Mouse (Mus musculus) liver, embryonic 11.5 days (tissue): ENCODE data around the gene Atp7a. TPM values are rescaled to one million over a fixed set of nuclear protein-coding genes. Genes with fewer than 3 reads are reported as not detected.
A peak's percentile ranks its signal among the peaks of the same experiment; 100 is the strongest.

Source experiments
- ATAC-seq: fragments of 200-750 bp; cut with Nextera tagmentation; replicated peaks from 2 replicates; pipeline ENCODE4 v1.8.0; 2017; ENCODE audit warnings: moderate number of reproducible peaks, mild to moderate bottlenecking, moderate TSS enrichment, moderate library complexity; ENCODE audit not compliant: low FRiP score
- DNase-seq: peaks from one replicate; pipeline ENCODE4 v3.0.0-alpha.2; 2017; ENCODE audit warnings: low spot score
- H3K27ac ChIP-seq: fragments of 300-500 bp; sonication (generic); 2 replicates; pipeline ENCODE4 v1.5.1; 2014; ENCODE audit warnings: mild to moderate bottlenecking, low read depth, low read length, control low read depth
- H3K27me3 ChIP-seq: fragments of 300-500 bp; sonication (generic); replicated peaks from 2 replicates; pipeline ENCODE4 v1.6.1; 2014; ENCODE audit warnings: low read length, mixed read lengths; ENCODE audit not compliant: control insufficient read depth, insufficient read depth
- H3K36me3 ChIP-seq: fragments of 300-500 bp; sonication (generic); 2 replicates; pipeline ENCODE4 v1.6.1; 2014; ENCODE audit warnings: mild to moderate bottlenecking, low read length, moderate library complexity, mixed read lengths; ENCODE audit not compliant: control insufficient read depth, insufficient read depth
- H3K4me1 ChIP-seq: fragments of 300-500 bp; sonication (generic); replicated peaks from 2 replicates; pipeline ENCODE4 v1.6.1; 2014; ENCODE audit warnings: low read length, mixed read lengths; ENCODE audit not compliant: control insufficient read depth, insufficient read depth
- H3K4me2 ChIP-seq: fragments of 300-500 bp; sonication (generic); 2 replicates; pipeline ENCODE4 v1.6.1; 2014; ENCODE audit warnings: mild to moderate bottlenecking, control low read depth, moderate library complexity
- H3K4me3 ChIP-seq: fragments of 300-500 bp; sonication (generic); 2 replicates; pipeline ENCODE4 v1.5.1; 2014; ENCODE audit warnings: low read depth, low read length, control low read depth
- H3K9ac ChIP-seq: fragments of 300-500 bp; sonication (generic); 2 replicates; pipeline ENCODE4 v1.6.1; 2014; ENCODE audit warnings: low read depth, low read length, control low read depth
- H3K9me3 ChIP-seq: fragments of 300-500 bp; sonication (generic); 2 replicates; pipeline ENCODE4 v1.6.1; 2016; ENCODE audit warnings: low read length, inconsistent platforms, mixed read lengths; ENCODE audit not compliant: control insufficient read depth
- WGBS: fragments of 180-500 bp; shearing (Covaris S2); extraction: QIAGEN DNeasy Blood & Tissue Kit; methylation state at CpG from one replicate; pipeline ENCODE4 v1.1.7; 2014; 5-methylcytosine and 5-hydroxymethylcytosine counted together
- polyA plus RNA-seq: library from polyadenylated mRNA; unstranded; fragments of >200 nt; fragmentation: Nextera tagmentation; extraction: Ambion mirVana; gene quantifications from 2 replicates; pipeline ENCODE4 v1.2.1, GENCODE M21; 2014

Atp7a gene
- polyA plus RNA-seq, 1 experiment from 2014 or later, result 16.2 TPM

DNA sequence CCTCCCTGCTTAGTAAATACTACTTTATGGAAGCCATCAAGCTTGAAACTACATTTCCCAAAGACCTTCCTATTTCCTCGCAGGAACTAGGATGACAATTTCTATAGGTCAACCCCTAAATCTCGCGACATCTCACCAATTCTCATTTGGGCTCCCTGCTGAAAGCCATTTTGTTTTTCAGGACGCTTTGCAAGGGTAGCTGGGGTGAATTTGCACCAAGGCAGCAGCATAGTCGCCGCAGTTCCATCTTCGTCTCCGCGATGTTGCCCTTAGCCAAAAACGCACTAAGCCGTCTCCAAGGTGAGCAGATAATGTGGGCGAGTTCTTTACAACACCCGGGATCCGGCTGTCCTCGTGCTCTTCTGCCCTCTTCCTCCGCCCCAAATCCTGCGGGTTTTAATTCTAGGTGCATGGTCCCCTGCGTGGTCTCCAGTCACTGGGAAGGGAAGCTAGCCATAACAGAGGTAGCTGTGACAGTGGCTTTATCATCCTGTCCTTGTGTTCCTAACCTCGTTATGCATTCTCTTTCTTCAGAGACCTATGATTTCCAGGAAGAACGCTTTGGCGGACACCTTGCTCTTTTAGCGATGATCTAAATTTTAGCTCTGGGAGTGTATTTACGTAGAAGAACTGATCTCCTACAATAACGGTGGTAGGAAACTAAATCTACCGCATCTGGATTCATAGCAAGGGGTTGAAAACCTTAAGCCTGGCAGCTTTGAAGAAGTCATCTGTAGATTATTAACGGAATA is 11.3 kb upstream of the Atp7a start, which contains the start of gene Cox7b:
Cox7b (plus strand) TSS at position 130 of the 752 bp plus-strand sequence.
- peak within 1 kb of the TSS; percentile 54 for H3K4me2 ChIP-seq
- WGBS, result 12% methylated on average over 26 of the region's 26 CpGs
- H3K36me3 ChIP-seq, result peaks cover 3% of the 10 kb centered on the region; the same call in 1 of the 2 replicates
- ATAC-seq, result peak; percentile 37; the same call in 1 of the 2 replicates
- H3K9ac ChIP-seq, result peak within 1 kb of the TSS; percentile 76
- H3K4me1 ChIP-seq, result no peaks in the 10 kb centered on the region
- DNase-seq, result peak; percentile 54
- H3K27me3 ChIP-seq, result no peaks in the 10 kb centered on the region
- no peaks in the 10 kb centered on the region for H3K9me3 ChIP-seq
- peak within 1 kb of the TSS; percentile 68 for H3K27ac ChIP-seq
- peak within 1 kb of the TSS; percentile 68 for H3K4me3 ChIP-seq

DNA sequence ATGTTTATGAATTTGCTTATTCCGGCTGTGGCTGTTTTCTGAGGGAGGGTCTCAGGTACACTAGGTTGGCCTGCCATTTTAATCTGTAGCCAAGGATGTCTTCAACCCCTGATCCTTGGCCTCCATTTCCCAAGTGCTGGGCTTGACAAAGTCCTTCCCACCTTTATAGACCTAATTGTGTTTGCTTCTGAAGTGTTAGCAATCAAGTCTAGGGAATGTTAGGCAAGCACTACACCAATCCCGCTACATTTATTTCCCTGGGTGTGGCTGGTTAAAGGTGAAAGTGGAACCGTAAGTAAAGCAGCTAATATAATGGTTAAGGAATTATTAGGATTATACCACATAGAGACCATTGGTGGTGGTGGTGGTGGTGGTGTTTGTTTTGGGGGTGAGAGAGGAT is 10.0 kb upstream of the Atp7a start:
- ATAC-seq (no peak), DNase-seq (no peak)
- WGBS, result 80% methylated on average over 3 of the region's 3 CpGs
- peak overlapping the region; percentile 43 for H3K9ac ChIP-seq
- H3K4me1 ChIP-seq, result no peaks in the 10 kb centered on the region
- no peak overlapping the region for H3K27ac ChIP-seq
- no peaks in the 10 kb centered on the region for H3K27me3 ChIP-seq
- no peaks in the 10 kb centered on the region for H3K9me3 ChIP-seq
- H3K4me3 ChIP-seq, result peak overlapping the region; percentile 68
- H3K36me3 ChIP-seq, result peaks cover 3% of the 10 kb centered on the region; the same call in 1 of the 2 replicates
- H3K4me2 ChIP-seq, result peak overlapping the region; percentile 54

- H3K9ac ChIP-seq, result no peak overlapping the region
- H3K4me3 ChIP-seq, result peak overlapping the region; percentile 68; the same call in 1 of the 2 replicates
- peaks cover 3% of the 10 kb centered on the region; the same call in 1 of the 2 replicates for H3K36me3 ChIP-seq
- H3K9me3 ChIP-seq, result no peaks in the 10 kb centered on the region
- ATAC-seq, result no peak
- WGBS, result 82% methylated on average over 4 of the region's 4 CpGs
- DNase-seq, result no peak
- H3K4me2 ChIP-seq, result peak overlapping the region; percentile 54
- H3K4me1 ChIP-seq, result no peaks in the 10 kb centered on the region
- H3K27ac ChIP-seq, result no peak overlapping the region
- H3K27me3 ChIP-seq, result no peaks in the 10 kb centered on the region
These were observed 9.6 kb upstream of the Atp7a start for GRCm38 (mm10) chrX:106017516-106017915.

GRCm38 (mm10) chrX:106027343-106027674 is 233 bp downstream of the Atp7a start:
- no peaks in the 10 kb centered on the region for H3K27me3 ChIP-seq
- no peaks in the 10 kb centered on the region for H3K9me3 ChIP-seq
- H3K4me3 ChIP-seq, result peak overlapping the region; percentile 58
- peak overlapping the region; percentile 71 for H3K9ac ChIP-seq
- H3K4me2 ChIP-seq, result peak overlapping the region; percentile 68
- no peaks in the 10 kb centered on the region for H3K36me3 ChIP-seq
- 15% methylated on average over 8 of the region's 8 CpGs for WGBS
- no peaks in the 10 kb centered on the region for H3K4me1 ChIP-seq
- DNase-seq (no peak), ATAC-seq (peak; percentile 42; the same call in 1 of the 2 replicates)
- no peak overlapping the region for H3K27ac ChIP-seq

- Histone ChIP-seq H3K27ac (no peak overlapping the region), H3K36me3 (no peaks in the 10 kb centered on the region), H3K4me3 (no peak overlapping the region), H3K4me2 (no peak overlapping the region), H3K9me3 (no peaks in the 10 kb centered on the region), H3K9ac (no peak overlapping the region), H3K27me3 (no peaks in the 10 kb centered on the region), H3K4me1 (no peaks in the 10 kb centered on the region)
- 79% methylated on average over 5 of the region's 5 CpGs for WGBS
- ATAC-seq (no peak), DNase-seq (no peak)
These were observed 3.1 kb downstream of the Atp7a start for GRCm38 (mm10) chrX:106030176-106030575.

DNA sequence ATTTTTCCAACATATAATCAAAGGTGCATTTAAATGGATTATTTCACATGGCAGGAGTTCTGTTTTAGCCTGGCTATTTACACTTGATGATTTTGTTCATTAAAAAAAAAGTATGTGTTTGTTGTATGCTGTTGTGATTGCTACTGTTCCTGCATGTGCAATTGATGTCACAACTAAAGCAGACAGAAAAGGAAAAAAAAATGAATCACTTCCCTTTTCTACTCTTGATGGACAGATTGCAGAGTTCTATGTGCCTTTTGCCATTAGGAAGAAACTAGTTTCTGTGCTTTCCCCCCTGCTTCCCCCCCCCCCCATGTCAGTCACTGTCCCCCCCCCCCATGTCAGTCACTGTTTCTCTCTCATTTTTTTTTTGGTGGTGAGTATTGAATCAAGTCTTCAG is 4.0 kb downstream of the Atp7a start:
- H3K27ac ChIP-seq, result no peak overlapping the region
- ATAC-seq (no peak), DNase-seq (no peak)
- no peaks in the 10 kb centered on the region for H3K27me3 ChIP-seq
- H3K4me2 ChIP-seq, result no peak overlapping the region
- H3K4me1 ChIP-seq, result no peaks in the 10 kb centered on the region
- no peaks in the 10 kb centered on the region for H3K9me3 ChIP-seq
- H3K9ac ChIP-seq, result no peak overlapping the region
- no peaks in the 10 kb centered on the region for H3K36me3 ChIP-seq
- no peak overlapping the region for H3K4me3 ChIP-seq

DNA sequence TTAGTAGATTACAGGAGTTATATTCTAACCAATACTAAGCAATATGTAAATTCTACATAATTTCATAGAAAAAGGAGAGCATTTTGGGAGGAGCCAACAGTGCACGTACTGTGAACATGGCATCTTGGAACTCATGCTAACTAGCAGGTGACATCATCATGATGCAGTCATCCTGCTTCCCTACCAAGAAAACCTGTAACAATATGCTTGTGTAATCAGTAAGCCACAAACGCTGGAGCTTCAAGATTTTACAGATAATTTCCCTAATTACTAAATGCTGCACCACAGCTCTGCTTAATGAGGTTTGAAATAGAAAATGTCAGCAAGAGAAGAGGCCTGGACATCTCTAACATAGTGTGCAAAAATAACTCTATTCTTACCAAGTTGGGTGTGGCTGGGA is 8.7 kb downstream of the Atp7a start:
- no peaks in the 10 kb centered on the region for H3K36me3 ChIP-seq
- 59% methylated on average over 2 of the region's 2 CpGs for WGBS
- H3K4me3 ChIP-seq, result no peak overlapping the region
- no peak overlapping the region for H3K4me2 ChIP-seq
- no peaks in the 10 kb centered on the region for H3K4me1 ChIP-seq
- no peak overlapping the region for H3K27ac ChIP-seq
- H3K27me3 ChIP-seq, result no peaks in the 10 kb centered on the region
- no peak overlapping the region for H3K9ac ChIP-seq
- DNase-seq (no peak), ATAC-seq (no peak)
- no peaks in the 10 kb centered on the region for H3K9me3 ChIP-seq

- Histone ChIP-seq H3K9ac (no peak overlapping the region), H3K36me3 (no peaks in the 10 kb centered on the region), H3K4me1 (0 out of 2 replicates have a peak, but pooled peaks cover under 1% of the 10 kb centered on the region), H3K27ac (no peak overlapping the region), H3K4me3 (no peak overlapping the region), H3K9me3 (no peaks in the 10 kb centered on the region), H3K27me3 (no peaks in the 10 kb centered on the region), H3K4me2 (no peak overlapping the region)
- DNase-seq (no peak), ATAC-seq (no peak)
- 57% methylated on average over 3 of the region's 3 CpGs for WGBS
These were observed 10.2 kb downstream of the Atp7a start for GRCm38 (mm10) chrX:106037185-106037752.
